Mouse (Mus musculus) left cerebral cortex, postnatal 36 days (tissue): ENCODE data around the gene Gm20479. TPM values are rescaled to one million over a fixed set of nuclear protein-coding genes. Genes with fewer than 3 reads are reported as not detected.
A peak's percentile ranks its signal among the peaks of the same experiment; 100 is the strongest.

Experiments used
- DNase-seq, 2 experiments: peaks; one replicate each; pipeline ENCODE4 v3.0.0; 2021 to 2022; ENCODE audit warnings: low spot score in 2 of 2, mixed read lengths in 1 of 2
- intact Hi-C: fragments of 180-260 bp; cut with DNase I; formaldehyde crosslinking; loops from one replicate; pipeline ENCODE4 v1.15.1; 2025
- total RNA-seq, 2 experiments: library from RNA; stranded (reverse); gene quantifications; 2 replicates each; pipeline ENCODE4 v1.2.3; 2021

Gm20479 gene
- total RNA-seq = not detected

DNA sequence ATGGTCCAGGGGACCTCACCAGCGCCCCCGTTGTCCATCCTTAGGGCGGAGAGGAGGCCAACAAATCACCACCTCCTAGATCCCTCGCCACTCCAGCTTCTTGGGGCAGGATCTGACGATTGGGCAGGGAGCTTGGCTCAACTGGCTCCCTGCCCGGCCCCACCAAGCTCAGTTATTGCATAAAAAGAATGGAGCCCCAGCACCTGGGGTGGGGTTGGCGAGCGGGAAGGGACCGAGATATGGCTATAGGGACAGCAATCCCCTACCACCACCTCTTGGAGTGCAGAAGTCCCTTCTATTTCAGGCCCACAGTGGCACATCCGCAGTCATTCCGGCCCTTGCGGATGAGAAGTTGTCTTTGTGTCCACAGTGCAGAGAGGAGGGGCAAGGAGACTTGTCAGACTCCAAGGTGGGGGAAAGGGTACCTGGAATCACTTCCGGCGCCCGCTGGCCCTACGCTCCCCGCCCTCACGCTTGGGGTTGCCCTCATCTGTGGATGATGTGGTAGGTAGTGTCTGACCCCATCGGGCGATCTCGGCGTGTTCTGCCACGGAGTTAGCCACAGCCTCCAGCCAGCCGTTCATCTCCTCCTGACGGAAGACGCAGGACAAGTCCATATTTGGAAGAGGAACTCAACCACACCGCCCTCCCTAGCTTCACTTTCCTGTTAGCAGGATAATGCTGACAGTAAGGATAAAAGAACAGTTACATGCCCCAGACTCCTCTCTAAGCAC lies at the start of gene Gm20479:
Gene Gm20479, minus strand, starts transcription at position 559 of the 734 bp plus-strand sequence.
- intact Hi-C loops = no loop called here
- no peak for DNase-seq

DNA sequence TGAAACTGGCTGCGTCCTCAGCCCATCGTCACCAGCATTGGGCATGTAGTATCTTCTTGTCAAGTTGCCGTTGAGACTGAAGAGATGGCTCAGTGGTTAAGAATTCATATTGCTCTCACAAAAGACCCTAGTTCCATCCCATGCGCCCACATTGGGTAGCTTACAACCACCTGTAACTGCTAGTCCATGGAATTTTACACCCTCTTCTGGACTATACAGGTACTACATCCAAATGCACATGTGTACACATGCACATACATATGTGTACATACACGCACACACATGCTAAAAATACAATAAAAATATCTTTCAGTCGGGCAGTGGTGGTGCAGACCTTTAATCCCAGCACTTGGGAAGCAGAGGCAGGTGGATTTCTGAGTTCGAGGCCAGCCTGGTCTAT lies 49.3 kb upstream of the Gm20479 start:
- no peak for DNase-seq
- intact Hi-C loops = no loop called here

DNA sequence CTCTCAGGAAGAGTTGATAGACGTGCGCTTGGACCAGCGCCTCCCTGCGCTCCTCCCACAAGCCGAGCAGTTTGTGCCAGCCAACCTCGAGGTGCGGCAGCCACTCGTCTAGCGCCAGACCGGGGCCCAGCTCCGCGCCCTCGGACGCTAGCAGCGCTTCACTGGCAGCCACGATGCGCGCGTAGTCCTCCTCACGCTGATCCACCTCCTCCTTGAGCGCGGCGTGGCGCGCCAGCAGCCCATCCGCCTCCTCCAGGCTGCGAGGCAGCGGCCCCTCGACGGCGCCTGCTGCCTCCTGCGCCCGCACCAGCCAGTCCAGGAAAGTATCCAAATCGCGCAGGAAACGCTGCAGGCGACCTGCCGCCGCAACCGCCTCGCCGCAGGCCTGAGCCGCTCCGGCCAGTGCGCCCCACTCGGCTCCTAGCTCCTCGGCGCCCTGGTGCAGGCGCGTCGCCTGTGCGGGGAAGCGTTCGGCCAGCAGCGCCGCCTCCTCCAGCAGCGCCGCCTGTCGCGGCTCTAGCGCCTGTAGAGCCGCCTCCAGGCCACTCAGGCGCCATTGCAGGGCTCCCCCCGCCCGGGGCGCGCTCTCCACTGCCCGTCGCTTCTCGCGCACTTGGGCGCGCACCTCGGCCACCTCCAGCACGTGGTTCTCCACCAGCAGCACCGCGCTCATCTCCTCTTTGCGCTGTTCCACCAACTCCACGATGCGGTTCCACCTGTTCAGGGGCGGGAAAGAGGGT lies 47.2 kb upstream of the Gm20479 start:
- DNase-seq = no peak
- intact Hi-C loops = no loop called here

DNA sequence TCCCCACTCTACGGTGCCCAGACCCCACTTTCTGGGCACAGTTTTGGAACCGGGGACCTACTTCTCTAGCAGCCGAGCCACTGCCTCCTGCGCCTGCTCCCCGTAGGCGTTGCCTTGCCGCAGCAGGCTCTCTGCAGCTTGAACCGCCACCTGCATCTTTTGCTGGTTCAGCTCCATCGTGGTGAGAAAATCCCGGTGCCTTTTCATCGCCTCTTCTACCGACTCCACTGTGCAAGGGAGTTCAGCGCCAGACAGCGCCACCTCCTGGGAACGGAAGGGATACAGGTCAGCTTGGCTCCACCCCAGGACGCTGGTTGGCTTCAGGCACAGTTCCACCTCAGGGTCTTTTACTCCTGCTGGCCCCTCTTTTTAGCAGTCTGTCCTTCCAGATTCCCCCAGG lies 45.5 kb upstream of the Gm20479 start:
- intact Hi-C loops = no loop called here
- DNase-seq = peak; percentile 72 to 74

DNA sequence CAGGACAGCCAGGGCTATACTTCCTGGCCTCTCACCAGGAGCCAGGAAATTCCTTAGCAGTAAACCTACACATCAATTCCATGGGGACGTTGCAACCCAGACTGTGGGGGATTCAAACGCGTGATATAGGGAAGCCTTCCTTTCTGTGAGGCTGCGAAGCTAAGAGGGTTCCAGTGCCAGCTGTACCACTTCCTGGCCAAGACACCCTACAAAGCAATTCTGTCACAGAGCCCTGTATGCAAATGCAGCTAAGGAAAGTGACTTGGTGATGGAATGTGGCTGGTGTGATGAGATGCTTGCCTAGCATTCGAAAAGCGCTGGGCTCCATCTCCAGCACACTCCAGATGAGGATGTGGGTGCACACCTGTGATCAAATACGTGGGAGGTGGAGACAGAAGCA lies 43.3 kb upstream of the Gm20479 start:
- DNase-seq = no peak
- intact Hi-C loops = no loop called here

DNA sequence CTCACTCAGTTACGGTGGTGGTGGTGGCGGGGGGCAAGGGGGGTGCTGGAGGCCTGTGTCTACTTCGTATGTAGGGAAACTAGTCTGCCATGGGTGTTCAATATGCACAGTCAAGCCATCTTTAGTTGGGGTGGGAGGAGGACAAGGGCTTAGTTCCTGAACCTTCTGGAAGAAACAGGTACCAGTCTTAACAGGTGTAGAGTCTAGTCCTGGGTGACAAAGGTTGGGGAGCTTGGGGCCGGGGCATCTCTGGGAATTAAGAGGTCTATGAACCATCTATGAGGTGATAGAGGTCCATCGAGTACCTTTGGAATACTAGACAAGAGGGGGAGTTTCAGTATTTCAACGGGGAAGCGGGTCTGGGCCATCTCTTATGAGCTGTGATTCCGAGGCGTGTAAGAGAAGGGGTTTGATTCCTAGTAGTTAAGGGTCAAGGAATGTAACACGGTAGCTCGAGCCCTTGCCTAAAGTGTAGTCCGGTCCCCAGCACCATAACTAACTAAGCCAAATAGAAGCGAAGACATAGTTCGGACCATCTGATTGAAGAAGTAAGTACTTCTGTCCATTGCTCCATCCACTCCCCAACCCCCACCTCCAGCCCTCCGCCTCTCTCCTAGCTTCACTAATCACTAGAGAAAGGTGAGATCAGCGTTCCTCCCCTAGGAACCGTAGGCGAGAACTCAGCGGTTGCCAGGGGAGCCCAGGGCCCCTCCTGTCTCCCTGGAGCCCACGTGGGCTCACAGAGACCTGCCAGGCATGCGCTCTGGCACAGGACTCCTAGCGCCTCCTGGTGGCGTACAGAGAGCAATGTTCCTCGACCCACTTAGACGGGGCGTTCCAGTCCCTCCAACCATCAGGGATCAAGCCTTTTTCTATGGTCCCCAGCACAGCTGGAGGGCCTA lies 40.1 kb upstream of the Gm20479 start:
- peak; percentile 57 to 66 for DNase-seq
- intact Hi-C loops = loop anchor here (2.0 kb wide), 1 partner anchor 50 kb away; the partner anchor contains the start of genes Blvrb and Sptbn4

DNA sequence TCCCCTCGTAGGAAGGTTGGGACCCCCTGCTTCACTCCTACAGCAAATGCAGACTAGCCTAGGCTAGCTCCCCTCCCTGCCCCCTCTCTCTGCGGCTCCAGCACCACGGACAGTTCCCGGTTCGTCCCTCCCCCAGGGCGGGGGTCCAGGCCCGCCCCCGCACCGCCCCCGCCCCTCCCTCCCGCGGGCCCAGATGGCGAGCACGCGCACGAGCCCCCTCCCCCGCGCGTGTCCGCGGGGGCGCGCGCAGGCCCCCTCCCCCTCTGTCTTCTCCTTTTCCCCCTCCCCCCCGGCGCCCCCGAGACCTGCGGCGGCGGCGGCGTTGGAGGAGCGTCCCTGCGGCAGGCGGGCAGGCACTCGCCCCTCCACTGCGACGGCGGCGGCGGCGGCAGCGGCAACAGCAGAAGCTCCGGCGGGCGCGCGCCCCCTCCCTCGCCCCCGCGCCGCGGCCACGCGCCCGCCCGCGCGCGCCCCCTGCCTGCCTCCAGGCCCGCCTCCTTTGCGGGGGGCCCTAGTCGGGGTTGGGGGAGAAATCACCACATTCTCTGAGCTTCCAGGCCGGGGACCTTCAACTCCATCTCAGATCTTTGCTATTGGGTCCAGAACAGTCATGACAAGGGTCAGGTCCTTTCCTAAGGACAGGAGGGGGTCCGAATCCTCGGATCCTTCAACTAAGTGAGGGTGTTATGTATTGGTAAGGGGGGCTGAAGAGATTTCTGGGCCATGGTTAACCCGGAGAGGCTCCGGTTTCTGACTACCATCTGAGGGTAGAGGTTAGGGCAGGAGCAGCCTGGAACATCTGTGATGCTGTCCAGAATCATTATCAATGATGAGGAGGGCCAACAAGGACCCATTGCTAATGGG lies 39.2 kb upstream of the Gm20479 start:
- peak in 1 of 2 experiments; percentile 60 for DNase-seq
- intact Hi-C loops = loop anchor here (1.0 to 2.0 kb wide), 2 partner anchors 50 to 57 kb away; partner anchors contain the start of genes Blvrb and Sptbn4

DNA sequence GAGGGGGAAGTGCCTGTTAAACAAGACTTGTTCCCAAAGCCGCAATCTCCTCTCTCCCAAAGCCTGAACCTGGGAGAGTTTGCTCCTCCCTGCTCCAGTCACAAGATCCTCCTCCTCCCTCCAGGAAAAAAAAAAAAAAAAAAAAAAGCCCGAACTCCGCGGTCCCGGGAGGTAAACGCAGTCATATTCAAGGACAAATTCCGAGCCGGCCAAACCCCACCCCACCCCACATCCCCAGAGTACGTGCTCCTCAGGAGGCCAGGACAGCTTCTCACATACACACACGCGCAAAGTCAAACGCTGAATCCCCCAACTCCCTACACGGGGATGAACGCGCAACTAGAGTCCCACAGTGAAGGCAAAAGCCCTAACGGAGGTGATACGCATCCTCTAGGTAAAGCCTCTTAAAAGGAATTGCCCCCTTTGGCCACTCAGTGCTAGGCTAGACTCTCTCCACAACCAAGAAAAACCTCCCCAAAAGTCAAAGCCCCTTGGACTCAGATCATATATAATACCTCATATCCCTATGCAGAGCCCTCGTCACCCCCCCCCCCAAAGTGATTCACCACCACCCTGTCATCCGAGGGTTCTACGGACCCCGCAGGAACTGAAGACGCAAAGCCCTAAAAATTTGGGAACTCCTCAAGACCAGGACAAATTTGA lies 38.4 kb upstream of the Gm20479 start:
- DNase-seq = peak; percentile 48 to 49
- intact Hi-C loops = loop anchor here (1.0 to 2.0 kb wide), 2 partner anchors 51 to 56 kb away; partner anchors contain the start of genes Blvrb and Sptbn4

DNA sequence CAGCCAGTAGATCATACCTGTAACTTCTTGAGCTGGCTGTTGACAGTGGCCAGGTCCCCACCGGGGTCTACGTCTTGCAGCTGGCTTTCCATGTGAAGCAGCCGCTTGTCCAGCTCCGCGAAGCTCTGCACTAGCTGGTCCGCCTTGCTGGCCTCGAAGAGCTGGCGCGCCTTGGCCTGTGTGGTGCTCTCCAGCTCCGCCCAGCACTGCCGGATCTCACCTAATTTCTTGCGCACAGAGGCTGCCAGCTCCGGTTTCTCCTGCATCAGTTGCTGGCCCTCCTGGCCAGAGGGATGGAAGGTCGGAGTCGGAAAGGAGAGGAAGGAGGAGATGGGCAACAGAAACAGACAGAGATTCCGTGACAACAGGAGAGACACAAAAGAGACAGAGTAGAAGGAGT lies 34.2 kb upstream of the Gm20479 start:
- intact Hi-C loops = no loop called here
- no peak for DNase-seq

DNA sequence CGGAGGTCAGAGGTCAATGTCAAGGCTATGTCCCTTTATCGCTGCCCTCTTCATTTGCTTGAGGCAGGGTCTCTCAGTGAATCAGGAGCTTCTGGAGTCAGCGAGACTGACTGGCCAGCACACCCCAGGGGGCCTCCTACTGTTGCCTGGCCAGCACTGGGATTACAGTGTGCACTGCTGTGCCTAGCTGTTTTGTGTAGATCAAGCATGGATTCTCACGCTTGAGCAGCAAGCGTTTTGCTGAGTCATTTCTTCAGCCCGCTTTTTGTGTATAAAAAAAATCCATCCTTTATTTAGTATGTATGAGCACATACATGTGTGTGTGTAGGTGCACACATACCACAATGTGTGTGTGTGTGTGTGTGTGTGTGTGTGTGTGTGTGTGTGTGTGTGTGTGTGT lies 32.0 kb upstream of the Gm20479 start:
- intact Hi-C loops = no loop called here
- no peak for DNase-seq

DNA sequence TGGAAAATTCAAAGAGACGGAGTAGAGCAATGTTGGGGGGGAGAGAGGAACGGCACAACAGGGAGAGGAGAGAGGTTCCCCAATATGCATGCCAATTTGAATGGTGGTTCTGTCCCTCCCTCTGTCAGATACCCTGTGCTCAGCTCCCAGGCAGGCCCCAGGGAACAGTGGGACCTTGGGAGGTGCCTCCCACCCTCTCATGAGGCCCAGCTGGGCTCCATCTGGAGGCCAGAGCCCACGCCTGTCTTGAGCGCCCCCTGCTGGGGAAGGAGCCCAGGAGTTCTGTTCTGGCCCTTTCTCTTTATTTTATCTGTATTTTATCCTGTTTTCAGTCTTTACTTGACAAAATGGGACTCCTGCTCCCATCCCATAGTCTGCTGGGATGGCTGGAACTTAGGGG lies 27.5 kb upstream of the Gm20479 start:
- intact Hi-C loops = loop anchor here (5.0 kb wide), 1 partner anchor 47 kb away; the partner anchor contains the start of gene Ltbp4
- DNase-seq = no peak

DNA sequence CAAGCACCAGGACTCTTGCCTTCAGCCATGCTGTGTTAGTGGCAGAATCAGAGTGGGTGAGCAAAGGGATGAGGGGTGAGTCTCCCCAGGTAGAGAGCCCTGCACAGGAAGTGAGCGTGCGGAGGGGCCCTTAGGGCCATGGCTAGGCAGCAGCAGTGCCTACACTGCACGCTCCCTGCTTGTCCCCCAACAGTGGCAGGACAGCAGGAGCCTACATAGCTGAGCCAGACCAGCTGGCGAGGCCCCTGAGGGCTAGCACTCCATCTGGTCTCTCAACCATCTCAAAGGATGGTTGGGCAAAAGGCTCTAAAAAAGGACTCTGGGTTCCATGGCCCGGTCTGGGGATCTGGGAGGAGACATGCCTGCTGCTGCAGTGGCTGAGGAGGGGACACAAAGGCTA lies 26.9 kb upstream of the Gm20479 start:
- intact Hi-C loops = loop anchor here (5.0 kb wide), 1 partner anchor 47 kb away; the partner anchor contains the start of gene Ltbp4
- no peak for DNase-seq

DNA sequence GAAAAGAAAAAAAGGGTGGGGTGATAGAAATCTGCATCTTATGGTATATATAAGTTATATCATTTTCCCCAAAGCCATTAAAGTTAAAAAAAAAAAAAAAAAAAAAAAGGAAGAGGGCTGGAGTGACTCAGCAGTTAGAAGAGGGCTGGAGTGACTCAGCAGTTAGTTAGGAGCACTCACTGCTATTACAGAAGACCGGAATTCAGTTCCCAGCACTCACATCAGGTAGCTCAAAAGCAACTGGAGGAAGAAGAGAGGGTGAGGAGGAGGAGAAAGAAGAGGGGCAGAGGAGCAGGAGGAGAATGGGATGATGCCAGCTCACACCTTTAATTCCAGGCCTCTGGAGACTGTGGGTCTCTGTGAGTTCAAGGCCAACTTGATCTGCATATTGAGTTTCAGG lies 26.0 kb upstream of the Gm20479 start:
- intact Hi-C loops = loop anchor here (5.0 kb wide), 1 partner anchor 46 kb away; the partner anchor contains the start of gene Ltbp4
- no peak for DNase-seq

DNA sequence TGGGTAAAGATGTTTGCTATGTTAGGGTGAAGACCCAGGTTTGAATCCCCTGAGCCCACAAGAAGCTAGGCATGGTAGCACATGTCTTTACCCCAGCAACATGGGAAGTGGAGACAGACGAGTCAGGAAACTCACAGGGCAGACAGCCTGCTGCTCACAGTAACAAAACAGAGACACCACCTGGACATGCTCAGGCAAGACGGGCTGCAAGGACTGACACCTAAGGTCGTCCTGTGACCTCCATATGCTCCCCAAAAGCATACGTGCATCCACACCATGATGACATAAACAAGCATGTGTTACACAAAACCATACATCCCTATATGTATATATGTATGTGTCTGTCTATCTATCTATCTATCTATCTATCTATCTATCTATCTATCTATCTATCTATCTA lies 24.3 kb upstream of the Gm20479 start:
- intact Hi-C loops = loop anchor here (5.0 kb wide), 1 partner anchor 44 kb away; the partner anchor contains the start of gene Ltbp4
- no peak for DNase-seq

DNA sequence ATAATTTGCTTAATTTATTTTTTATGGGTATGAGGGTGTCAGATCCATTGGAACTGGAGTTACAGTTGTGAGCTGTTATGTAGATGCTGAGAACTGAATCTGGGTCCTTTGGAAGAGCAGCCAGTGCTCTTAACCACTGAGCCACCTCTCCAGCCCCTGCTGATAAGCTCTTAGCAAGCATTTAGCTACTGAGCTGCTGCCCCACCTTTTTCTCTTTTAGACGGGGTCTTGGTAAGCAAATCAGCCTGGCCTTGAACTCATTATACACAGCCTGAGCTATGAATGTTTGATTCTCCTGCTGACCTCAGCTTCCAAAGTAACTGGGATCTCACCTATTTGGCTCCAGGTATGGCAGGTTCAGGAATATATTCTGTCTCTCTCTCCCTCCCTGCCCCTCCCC lies 23.8 kb upstream of the Gm20479 start:
- DNase-seq = no peak
- intact Hi-C loops = loop anchor here (5.0 kb wide), 1 partner anchor 44 kb away; the partner anchor contains the start of gene Ltbp4

DNA sequence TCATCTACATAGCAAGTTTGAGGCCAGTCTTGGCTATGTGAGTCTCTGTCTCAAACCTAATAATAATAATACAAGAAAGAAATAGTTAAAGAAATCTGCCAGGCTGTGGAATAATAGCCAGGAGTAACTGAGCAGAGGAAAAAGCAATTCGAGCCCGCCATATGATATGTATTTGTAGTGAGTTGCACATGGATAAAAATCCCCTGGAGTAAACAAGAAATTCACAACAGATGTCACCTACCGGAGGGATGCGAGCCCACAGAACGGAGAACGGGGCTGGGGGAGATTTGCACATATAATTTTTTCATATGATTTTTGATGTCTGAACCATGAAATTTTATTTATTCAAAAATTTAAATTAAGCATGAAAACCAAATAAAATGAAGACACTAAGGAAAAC lies 22.6 kb upstream of the Gm20479 start:
- no peak for DNase-seq
- intact Hi-C loops = loop anchor here (5.0 kb wide), 1 partner anchor 43 kb away; the partner anchor contains the start of gene Ltbp4

DNA sequence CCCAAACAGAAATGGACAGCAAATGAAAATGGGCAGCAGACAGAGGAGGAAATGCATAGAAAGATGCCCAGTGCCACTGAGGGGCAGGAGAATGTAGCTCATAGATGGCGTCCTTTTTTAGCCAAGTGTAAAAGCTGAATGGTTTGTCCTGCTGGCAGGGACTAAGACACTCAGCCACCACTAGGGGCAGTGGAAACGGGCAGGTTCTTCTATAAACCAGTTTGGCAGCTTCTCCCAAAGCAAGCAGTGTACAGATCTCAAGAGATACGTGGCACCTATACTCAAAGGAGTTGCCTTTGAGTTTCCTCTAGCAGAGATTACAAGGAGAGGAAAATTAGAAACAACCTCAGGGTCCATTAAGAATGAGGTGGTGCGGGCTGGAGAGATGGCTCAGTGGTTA lies 21.2 kb upstream of the Gm20479 start:
- DNase-seq = no peak
- intact Hi-C loops = no loop called here

DNA sequence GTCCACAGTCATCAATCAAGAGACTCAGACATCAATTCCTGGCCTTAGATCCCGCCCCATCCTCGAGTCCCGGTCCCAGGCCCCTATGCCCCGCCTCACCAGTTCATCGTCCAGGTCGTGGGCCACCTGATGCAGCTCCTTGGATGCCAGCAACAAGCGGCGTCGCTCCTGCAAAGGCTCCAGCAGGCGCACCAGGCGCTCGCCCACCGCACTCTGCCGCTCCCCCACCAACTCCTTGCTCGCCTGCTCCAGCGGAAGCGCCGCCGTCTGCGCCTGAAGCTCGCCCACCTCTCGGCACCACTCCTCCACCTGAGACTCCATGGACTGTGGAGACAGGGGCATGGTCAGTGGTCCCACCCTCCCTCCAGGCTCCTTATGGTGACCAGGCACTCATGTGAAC lies 18.1 kb upstream of the Gm20479 start:
- peak in 1 of 2 experiments; percentile 72 for DNase-seq
- intact Hi-C loops = no loop called here
